Mouse (Mus musculus) heart, postnatal 0 days (tissue): ENCODE data around the gene Abhd12. TPM values are rescaled to one million over a fixed set of nuclear protein-coding genes. Genes with fewer than 3 reads are reported as not detected.

Experiments
- ATAC-seq: fragments of 200-750 bp; cut with Nextera tagmentation; 2 replicates; pipeline ENCODE4 v1.8.0; 2017; ENCODE audit warnings: low read depth, moderate number of reproducible peaks, moderate library complexity; ENCODE audit not compliant: insufficient read depth
- DNase-seq: peaks from one replicate; pipeline ENCODE4 v3.0.0-alpha.2; 2016; ENCODE audit warnings: low spot score
- H3K27ac ChIP-seq: fragments of 300-500 bp; sonication (generic); 2 replicates; pipeline ENCODE4 v1.5.1; 2014; ENCODE audit warnings: low read depth, mild to moderate bottlenecking
- H3K27me3 ChIP-seq: fragments of 300-500 bp; sonication (generic); 2 replicates; pipeline ENCODE4 v1.6.1; 2014; ENCODE audit warnings: low read length, mixed read lengths; ENCODE audit not compliant: control insufficient read depth, insufficient read depth
- H3K36me3 ChIP-seq: fragments of 300-500 bp; sonication (generic); replicated peaks from 2 replicates; pipeline ENCODE4 v1.6.1; 2014; ENCODE audit warnings: low read length, mixed read lengths; ENCODE audit not compliant: control insufficient read depth, insufficient read depth
- H3K4me1 ChIP-seq: fragments of 300-500 bp; sonication (generic); 2 replicates; pipeline ENCODE4 v1.6.1; 2014; ENCODE audit warnings: antibody characterized with exemption; ENCODE audit not compliant: control insufficient read depth, insufficient read depth
- H3K4me2 ChIP-seq: fragments of 300-500 bp; sonication (generic); 2 replicates; pipeline ENCODE4 v1.6.1; 2014; ENCODE audit warnings: low read depth, mild to moderate bottlenecking, low read length, moderate library complexity
- H3K4me3 ChIP-seq: fragments of 300-500 bp; sonication (generic); 2 replicates; pipeline ENCODE4 v1.5.1; 2014; ENCODE audit warnings: low read depth, low read length
- H3K9ac ChIP-seq: fragments of 300-500 bp; sonication (generic); replicated peaks from 2 replicates; pipeline ENCODE4 v1.6.1; 2014; ENCODE audit warnings: low read depth, low read length, mixed read lengths
- H3K9me3 ChIP-seq: fragments of 300-500 bp; sonication (generic); replicated peaks from 2 replicates; pipeline ENCODE4 v1.6.1; 2016; ENCODE audit warnings: low read length; ENCODE audit not compliant: control insufficient read depth
- CTCF ChIP-seq: IDR thresholded peaks from 2 replicates; pipeline ENCODE4 v1.5.1; 2016; ENCODE audit warnings: antibody characterized with exemption, control low read depth, low read depth
- EP300 ChIP-seq: IDR thresholded peaks from 2 replicates; pipeline ENCODE4 v1.6.1; 2016; ENCODE audit warnings: antibody characterized with exemption, low read depth
- WGBS: fragments of 180-500 bp; shearing (Covaris S2); extraction: QIAGEN DNeasy Blood & Tissue Kit; methylation state at CpG from one replicate; pipeline ENCODE4 v1.1.7; 2014; 5-methylcytosine and 5-hydroxymethylcytosine counted together
- polyA plus RNA-seq: library from polyadenylated mRNA; unstranded; fragments of >200 nt; fragmentation: Nextera tagmentation; extraction: Ambion mirVana; gene quantifications from 2 replicates; pipeline ENCODE4 v1.2.1, GENCODE M21; 2015
- total RNA-seq: library from RNA; depleted of rRNA; stranded (reverse); fragments of >200 nt; gene quantifications from 2 replicates; pipeline ENCODE4 v1.2.3, GENCODE M21; 2014; ENCODE audit warnings: low replicate concordance

Gene Abhd12
- total and polyA plus RNA-seq, 2 experiments from 2014 or later: 31.5 to 32.6 TPM

GRCm38 (mm10) chr2:150826426-150826825 lies 78.1 kb downstream of the Abhd12 start:
- ATAC-seq (no peak), DNase-seq (no peak)
- peaks cover 100% of the 10 kb centered on the region for H3K36me3 ChIP-seq
- TF ChIP-seq CTCF: no peak
- 76% methylated on average over 3 of the region's 3 CpGs for WGBS
- no peak overlapping the region for H3K9ac ChIP-seq
- no peak overlapping the region for H3K4me2 ChIP-seq
- H3K27me3 ChIP-seq: no peaks in the 10 kb centered on the region
- H3K4me3 ChIP-seq: no peak overlapping the region
- H3K9me3 ChIP-seq: no peaks in the 10 kb centered on the region
- no peaks in the 10 kb centered on the region for H3K4me1 ChIP-seq
- no peak overlapping the region for H3K27ac ChIP-seq

DNA sequence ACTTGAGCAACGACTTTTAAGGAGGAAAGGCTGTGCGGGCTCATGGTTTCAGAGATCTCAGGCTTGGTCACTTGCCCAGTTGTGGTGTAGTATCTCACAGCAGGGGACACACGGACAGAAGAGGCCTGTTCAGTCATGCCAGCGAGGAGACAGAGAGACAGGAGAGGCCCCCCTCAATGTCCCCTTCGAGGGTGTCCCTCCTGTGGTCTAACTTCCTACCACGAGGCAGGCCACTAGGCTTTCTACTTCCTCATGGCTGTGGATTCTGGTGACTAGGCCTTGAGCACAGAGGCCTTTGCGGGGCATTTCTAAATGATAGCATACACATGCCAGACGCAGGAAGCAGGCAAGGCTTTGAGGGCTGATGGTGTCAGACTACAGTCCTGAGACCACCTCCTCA lies 81.6 kb downstream of the Abhd12 start:
- Histone ChIP-seq H3K4me3 (no peak overlapping the region), H3K27me3 (no peaks in the 10 kb centered on the region), H3K9ac (no peak overlapping the region), H3K27ac (no peak overlapping the region), H3K36me3 (peaks cover 100% of the 10 kb centered on the region), H3K9me3 (no peaks in the 10 kb centered on the region), H3K4me1 (no peaks in the 10 kb centered on the region), H3K4me2 (no peak overlapping the region)
- ATAC-seq (no peak), DNase-seq (no peak)
- TF ChIP-seq CTCF (no peak), EP300 (no peak)
- 74% methylated on average over 8 of the region's 8 CpGs for WGBS

DNA sequence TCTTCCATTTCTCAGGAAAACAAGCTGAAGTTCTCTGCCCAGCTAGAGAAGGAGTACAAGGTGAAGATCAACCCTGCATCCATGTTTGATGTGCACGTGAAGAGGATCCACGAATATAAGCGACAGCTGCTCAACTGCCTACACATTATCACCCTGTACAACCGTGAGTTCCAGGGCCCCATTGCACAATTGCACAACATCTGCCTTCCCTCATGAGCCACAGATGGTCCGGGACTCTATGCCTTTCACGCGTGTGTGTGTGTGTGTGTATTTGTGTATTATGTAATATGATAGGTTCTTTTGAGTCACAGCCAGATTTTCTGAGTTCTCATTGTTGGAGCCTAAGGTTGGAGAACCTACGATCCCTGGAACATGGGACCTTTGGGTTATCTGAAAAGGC lies 83.8 kb downstream of the Abhd12 start:
- Histone ChIP-seq H3K27ac (no peak overlapping the region), H3K27me3 (no peaks in the 10 kb centered on the region)
- 89% methylated on average over 8 of the region's 8 CpGs for WGBS

GRCm38 (mm10) chr2:150818742-150819141 lies 85.8 kb downstream of the Abhd12 start:
- no peaks in the 10 kb centered on the region for H3K9me3 ChIP-seq
- no peak overlapping the region for H3K4me2 ChIP-seq
- 88% methylated on average over 8 of the region's 8 CpGs for WGBS
- peaks cover 100% of the 10 kb centered on the region for H3K36me3 ChIP-seq
- no peak for TF ChIP-seq EP300
- TF ChIP-seq CTCF: no peak
- H3K27me3 ChIP-seq: no peaks in the 10 kb centered on the region
- no peak overlapping the region for H3K9ac ChIP-seq
- H3K27ac ChIP-seq: no peak overlapping the region
- no peak overlapping the region for H3K4me3 ChIP-seq
- ATAC-seq: no peak
- DNase-seq: no peak
- no peaks in the 10 kb centered on the region for H3K4me1 ChIP-seq

More for the DNA sequence above, 83.8 kb downstream of the Abhd12 start:
- Histone ChIP-seq H3K36me3 (peaks cover 100% of the 10 kb centered on the region), H3K9ac (no peak overlapping the region), H3K4me3 (no peak overlapping the region), H3K4me1 (no peaks in the 10 kb centered on the region), H3K9me3 (no peaks in the 10 kb centered on the region), H3K4me2 (no peak overlapping the region)
- TF ChIP-seq CTCF: no peak
- DNase-seq: no peak
- no peak for ATAC-seq

DNA sequence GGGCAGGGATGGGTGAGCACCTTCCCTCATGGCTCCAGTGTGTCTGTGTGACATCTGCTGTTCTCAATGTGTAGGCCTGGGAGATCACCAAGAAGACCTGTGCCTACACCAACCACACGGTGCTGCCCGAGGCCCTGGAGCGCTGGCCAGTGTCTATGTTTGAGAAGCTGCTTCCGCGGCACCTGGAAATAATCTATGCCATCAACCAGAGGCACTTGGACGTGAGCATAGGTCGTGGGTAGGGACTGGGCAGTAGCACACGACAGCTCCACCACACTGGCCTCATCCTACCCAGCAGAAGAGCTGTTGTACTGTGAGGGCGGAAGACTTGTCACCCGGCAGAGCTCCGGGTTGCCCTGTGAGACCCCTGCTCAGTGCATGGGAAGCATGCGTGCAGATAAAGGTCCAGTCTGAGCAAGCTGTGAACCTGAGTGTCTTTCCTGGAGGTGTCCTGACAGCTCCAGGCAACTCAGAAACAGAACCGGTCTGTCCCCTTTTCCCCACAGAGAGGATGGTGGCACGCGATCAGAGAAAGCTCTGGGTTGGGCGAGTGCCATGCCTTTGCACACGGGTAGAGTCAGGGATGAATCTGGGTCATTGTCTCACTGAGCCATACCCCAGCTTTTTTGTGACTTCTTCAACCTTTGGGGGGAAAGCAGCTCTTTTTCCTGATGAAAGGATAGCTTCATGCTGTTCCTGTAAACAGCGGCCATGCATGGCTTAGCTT lies 87.7 kb downstream of the Abhd12 start:
- no peak overlapping the region for H3K4me2 ChIP-seq
- no peak overlapping the region for H3K27ac ChIP-seq
- H3K4me1 ChIP-seq: no peaks in the 10 kb centered on the region
- H3K27me3 ChIP-seq: no peaks in the 10 kb centered on the region
- H3K36me3 ChIP-seq: peaks cover 100% of the 10 kb centered on the region
- WGBS: 85% methylated on average over 18 of the region's 18 CpGs
- no peaks in the 10 kb centered on the region for H3K9me3 ChIP-seq
- no peak for ATAC-seq
- no peak for DNase-seq
- no peak overlapping the region for H3K4me3 ChIP-seq
- no peak for TF ChIP-seq CTCF
- no peak for TF ChIP-seq EP300
- no peak overlapping the region for H3K9ac ChIP-seq

GRCm38 (mm10) chr2:150812816-150813215 lies 91.7 kb downstream of the Abhd12 start:
- no peak for ATAC-seq

More at GRCm38 (mm10) chr2:150812816-150813215, 91.7 kb downstream of the Abhd12 start:
- Histone ChIP-seq H3K9ac (no peak overlapping the region), H3K27me3 (no peaks in the 10 kb centered on the region), H3K4me3 (no peak overlapping the region), H3K36me3 (peaks cover 99% of the 10 kb centered on the region), H3K4me2 (no peak overlapping the region), H3K27ac (no peak overlapping the region), H3K9me3 (no peaks in the 10 kb centered on the region), H3K4me1 (no peaks in the 10 kb centered on the region)
- TF ChIP-seq EP300: no peak
- no peak for TF ChIP-seq CTCF
- no peak for DNase-seq
- 96% methylated on average over 6 of the region's 6 CpGs for WGBS
